Mouse (Mus musculus): ENCODE results near the gene Xxylt1.

DNA sequence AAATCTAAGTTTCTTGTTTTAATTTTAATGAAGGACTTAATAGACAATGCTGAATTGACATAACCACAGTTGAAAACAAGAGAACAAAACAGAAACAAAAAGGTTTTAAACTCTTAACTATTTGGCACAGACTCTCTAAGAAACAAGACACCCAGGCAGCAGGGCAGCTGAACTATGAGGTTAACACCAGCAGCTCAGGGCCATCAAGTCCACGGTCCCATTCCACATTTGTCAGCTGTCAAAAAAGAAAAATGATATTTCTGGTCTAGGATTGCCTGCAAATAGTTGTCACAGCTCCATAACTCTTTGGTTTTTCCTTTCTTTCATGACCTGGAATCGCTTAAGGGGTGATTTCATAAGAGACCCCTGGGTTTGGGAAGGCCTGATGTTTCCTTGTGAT, 64.6 kb downstream of the Xxylt1 start:
- TF ChIP-seq POLR2A (IDR thresholded peaks at IDR 0.05; ENCODE audit: borderline replicate concordance, insufficient read depth, low read length) (no peak), CTCF (IDR thresholded peaks at IDR 0.05; ENCODE audit: borderline replicate concordance, insufficient read depth, low read depth, low read length) (no peak)
